Mouse (Mus musculus) stomach, embryonic 14.5 days (tissue): ENCODE results near the gene Fam216b. TPM values are rescaled to one million over a fixed set of nuclear protein-coding genes. Genes with fewer than 3 reads are reported as not detected.

Experiments
- ATAC-seq: fragments of 200-750 bp; cut with Nextera tagmentation; 2 replicates; pipeline ENCODE4 v1.8.0; 2017; ENCODE audit warnings: low read depth, moderate TSS enrichment; ENCODE audit not compliant: insufficient number of reproducible peaks, insufficient read depth, low FRiP score
- H3K27ac ChIP-seq: fragments of 300-500 bp; sonication (generic); 2 replicates; pipeline ENCODE4 v1.5.1; 2014; ENCODE audit warnings: mild to moderate bottlenecking, low read length, moderate library complexity, mixed read lengths
- H3K27me3 ChIP-seq: fragments of 300-500 bp; sonication (generic); 2 replicates; pipeline ENCODE4 v1.6.1; 2014; ENCODE audit warnings: low read length, control low read depth, mixed read lengths; ENCODE audit not compliant: control insufficient read depth, insufficient read depth
- H3K36me3 ChIP-seq: fragments of 300-500 bp; sonication (generic); 2 replicates; pipeline ENCODE4 v1.6.1; 2014; ENCODE audit warnings: mild to moderate bottlenecking, control low read depth, low read length, moderate library complexity, mixed read lengths; ENCODE audit not compliant: control insufficient read depth, insufficient read depth
- H3K4me1 ChIP-seq: fragments of 300-500 bp; sonication (generic); 2 replicates; pipeline ENCODE4 v1.6.1; 2014; ENCODE audit warnings: low read length, control low read depth, mixed read lengths; ENCODE audit not compliant: control insufficient read depth, insufficient read depth
- H3K4me2 ChIP-seq: fragments of 300-500 bp; sonication (generic); replicated peaks from 2 replicates; pipeline ENCODE4 v1.6.1; 2014; ENCODE audit warnings: low read depth, low read length, control low read depth
- H3K4me3 ChIP-seq: fragments of 300-500 bp; sonication (generic); 2 replicates; pipeline ENCODE4 v1.5.1; 2014; ENCODE audit warnings: low read depth, low read length, control low read depth
- H3K9ac ChIP-seq: fragments of 300-500 bp; sonication (generic); replicated peaks from 2 replicates; pipeline ENCODE4 v1.6.1; 2014; ENCODE audit warnings: low read depth, mild to moderate bottlenecking, control low read depth, low read length, moderate library complexity, mixed read lengths
- H3K9me3 ChIP-seq: fragments of 300-500 bp; sonication (generic); 2 replicates; pipeline ENCODE4 v1.6.1; 2016; ENCODE audit warnings: low read depth, low read length, control low read depth; ENCODE audit not compliant: control insufficient read depth
- WGBS: fragments of 180-500 bp; shearing (Covaris S2); extraction: QIAGEN DNeasy Blood & Tissue Kit; methylation state at CpG from one replicate; pipeline ENCODE4 v1.1.7; 2014; 5-methylcytosine and 5-hydroxymethylcytosine counted together
- polyA plus RNA-seq: library from polyadenylated mRNA; unstranded; fragments of >200 nt; fragmentation: Nextera tagmentation; extraction: Ambion mirVana; gene quantifications from 2 replicates; pipeline ENCODE4 v1.2.1, GENCODE M21; 2014

Fam216b gene
- polyA plus RNA-seq, 1 experiment from 2014 or later = not detected

GRCm38 (mm10) chr14:78059878-78060608, 28.8 kb downstream of the Fam216b start:
- no peak overlapping the region for H3K27ac ChIP-seq
- H3K4me1 ChIP-seq = no peaks in the 10 kb centered on the region
- H3K27me3 ChIP-seq = no peaks in the 10 kb centered on the region
- no peak overlapping the region for H3K4me3 ChIP-seq
- no peak overlapping the region for H3K9ac ChIP-seq
- H3K9me3 ChIP-seq = no peaks in the 10 kb centered on the region
- no peaks in the 10 kb centered on the region for H3K36me3 ChIP-seq
- no peak for ATAC-seq
- no peak overlapping the region for H3K4me2 ChIP-seq
- 61% methylated on average over 9 of the region's 9 CpGs for WGBS

- ATAC-seq = no peak
- H3K9ac ChIP-seq = no peak overlapping the region
These were observed 31.4 kb downstream of the Fam216b start for GRCm38 (mm10) chr14:78057362-78057761.

GRCm38 (mm10) chr14:78056371-78056770, 32.4 kb downstream of the Fam216b start:
- Histone ChIP-seq H3K27me3 (no peaks in the 10 kb centered on the region), H3K27ac (no peak overlapping the region), H3K4me2 (no peak overlapping the region), H3K4me3 (no peak overlapping the region), H3K4me1 (no peaks in the 10 kb centered on the region), H3K9me3 (no peaks in the 10 kb centered on the region), H3K9ac (no peak overlapping the region), H3K36me3 (no peaks in the 10 kb centered on the region)
- WGBS = 78% methylated on average over 3 of the region's 3 CpGs
- no peak for ATAC-seq

More at GRCm38 (mm10) chr14:78057362-78057761, 31.4 kb downstream of the Fam216b start:
- Histone ChIP-seq H3K4me1 (no peaks in the 10 kb centered on the region), H3K36me3 (no peaks in the 10 kb centered on the region), H3K9me3 (no peaks in the 10 kb centered on the region), H3K4me2 (no peak overlapping the region), H3K27ac (no peak overlapping the region), H3K4me3 (no peak overlapping the region), H3K27me3 (no peaks in the 10 kb centered on the region)
- WGBS = 53% methylated on average over 7 of the region's 7 CpGs

GRCm38 (mm10) chr14:78048674-78049073, 40.1 kb downstream of the Fam216b start:
- ATAC-seq = no peak
- H3K4me2 ChIP-seq = no peak overlapping the region
- 59% methylated on average over 4 of the region's 4 CpGs for WGBS
- no peak overlapping the region for H3K27ac ChIP-seq
- H3K4me3 ChIP-seq = no peak overlapping the region
- H3K9me3 ChIP-seq = no peaks in the 10 kb centered on the region
- no peak overlapping the region for H3K9ac ChIP-seq
- H3K27me3 ChIP-seq = no peaks in the 10 kb centered on the region
- H3K36me3 ChIP-seq = no peaks in the 10 kb centered on the region
- no peaks in the 10 kb centered on the region for H3K4me1 ChIP-seq

GRCm38 (mm10) chr14:78048258-78048657, 40.5 kb downstream of the Fam216b start:
- no peak overlapping the region for H3K4me2 ChIP-seq
- no peaks in the 10 kb centered on the region for H3K9me3 ChIP-seq
- no peak overlapping the region for H3K27ac ChIP-seq
- WGBS = 92% methylated on average over 3 of the region's 3 CpGs
- H3K9ac ChIP-seq = no peak overlapping the region
- no peaks in the 10 kb centered on the region for H3K36me3 ChIP-seq
- H3K27me3 ChIP-seq = no peaks in the 10 kb centered on the region
- no peak for ATAC-seq
- no peak overlapping the region for H3K4me3 ChIP-seq
- H3K4me1 ChIP-seq = no peaks in the 10 kb centered on the region

- H3K9me3 ChIP-seq = no peaks in the 10 kb centered on the region
- H3K27ac ChIP-seq = no peak overlapping the region
- no peaks in the 10 kb centered on the region for H3K36me3 ChIP-seq
- no peak overlapping the region for H3K9ac ChIP-seq
- no peaks in the 10 kb centered on the region for H3K4me1 ChIP-seq
- no peaks in the 10 kb centered on the region for H3K27me3 ChIP-seq
- no peak overlapping the region for H3K4me2 ChIP-seq
- H3K4me3 ChIP-seq = no peak overlapping the region
- ATAC-seq = no peak
- WGBS = 45% methylated on average over 2 of the region's 2 CpGs
These were observed 45.7 kb downstream of the Fam216b start for GRCm38 (mm10) chr14:78043079-78043478.

GRCm38 (mm10) chr14:78041886-78042526, 46.8 kb downstream of the Fam216b start:
- Histone ChIP-seq H3K9me3 (no peaks in the 10 kb centered on the region), H3K27ac (no peak overlapping the region), H3K4me2 (no peak overlapping the region), H3K36me3 (no peaks in the 10 kb centered on the region), H3K4me1 (no peaks in the 10 kb centered on the region), H3K9ac (no peak overlapping the region), H3K4me3 (no peak overlapping the region), H3K27me3 (no peaks in the 10 kb centered on the region)
- 65% methylated on average over 11 of the region's 11 CpGs for WGBS
- ATAC-seq = no peak

- Histone ChIP-seq H3K4me2 (no peak overlapping the region), H3K9me3 (no peaks in the 10 kb centered on the region), H3K4me3 (no peak overlapping the region), H3K36me3 (no peaks in the 10 kb centered on the region), H3K9ac (no peak overlapping the region), H3K4me1 (no peaks in the 10 kb centered on the region), H3K27me3 (no peaks in the 10 kb centered on the region), H3K27ac (no peak overlapping the region)
- WGBS = 86% methylated on average over 6 of the region's 6 CpGs
- no peak for ATAC-seq
These were observed 48.2 kb downstream of the Fam216b start for GRCm38 (mm10) chr14:78040643-78041042.
